Mouse (Mus musculus) erythroblast, embryonic 14.5 days (primary cell): Measurements from ENCODE around the gene Impg2.

Experiments
- GATA1 ChIP-seq: IDR thresholded peaks from 2 replicates; pipeline ENCODE4 v1.6.1; 2012; ENCODE audit warnings: low read length, inconsistent platforms, mixed read lengths
- TAL1 ChIP-seq: IDR thresholded peaks from 3 replicates; pipeline ENCODE4 v1.6.1; 2012; ENCODE audit warnings: low read length, inconsistent platforms, mixed read lengths

DNA sequence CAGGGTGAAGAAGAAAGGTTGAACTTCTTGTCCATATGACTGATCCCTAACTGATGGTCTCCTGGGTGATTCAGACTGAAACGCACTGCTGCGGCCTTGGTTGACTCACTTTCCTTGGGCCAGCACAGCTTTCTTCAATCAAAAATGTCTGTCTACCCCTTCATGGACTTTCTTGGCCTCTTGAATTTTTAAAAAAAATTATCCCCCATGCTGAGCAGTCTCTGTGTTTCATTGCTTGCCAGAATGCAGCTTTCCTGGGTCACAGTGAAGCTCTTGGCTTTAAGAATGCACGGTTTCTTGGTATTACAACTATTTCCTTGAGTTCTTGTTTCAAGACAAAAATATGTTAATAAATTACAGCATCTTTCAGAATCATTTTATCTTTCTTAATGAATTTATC is 41.9 kb downstream of the Impg2 start:
- no peak for TF ChIP-seq GATA1
- TF ChIP-seq TAL1, result no peak
